Mouse (Mus musculus) mouse trophoblast stem cell (cell line): ENCODE measurements around the gene 4932438H23Rik.

Experiments used
- in situ Hi-C, 2 experiments: fragments of 300-500 bp; cut with MseI, MboI; formaldehyde crosslinking; loops; 2 replicates in 1 of 2; 3 replicates in 1 of 2; pipeline ENCODE4 v1.15.1; 2025

Gene 4932438H23Rik

DNA sequence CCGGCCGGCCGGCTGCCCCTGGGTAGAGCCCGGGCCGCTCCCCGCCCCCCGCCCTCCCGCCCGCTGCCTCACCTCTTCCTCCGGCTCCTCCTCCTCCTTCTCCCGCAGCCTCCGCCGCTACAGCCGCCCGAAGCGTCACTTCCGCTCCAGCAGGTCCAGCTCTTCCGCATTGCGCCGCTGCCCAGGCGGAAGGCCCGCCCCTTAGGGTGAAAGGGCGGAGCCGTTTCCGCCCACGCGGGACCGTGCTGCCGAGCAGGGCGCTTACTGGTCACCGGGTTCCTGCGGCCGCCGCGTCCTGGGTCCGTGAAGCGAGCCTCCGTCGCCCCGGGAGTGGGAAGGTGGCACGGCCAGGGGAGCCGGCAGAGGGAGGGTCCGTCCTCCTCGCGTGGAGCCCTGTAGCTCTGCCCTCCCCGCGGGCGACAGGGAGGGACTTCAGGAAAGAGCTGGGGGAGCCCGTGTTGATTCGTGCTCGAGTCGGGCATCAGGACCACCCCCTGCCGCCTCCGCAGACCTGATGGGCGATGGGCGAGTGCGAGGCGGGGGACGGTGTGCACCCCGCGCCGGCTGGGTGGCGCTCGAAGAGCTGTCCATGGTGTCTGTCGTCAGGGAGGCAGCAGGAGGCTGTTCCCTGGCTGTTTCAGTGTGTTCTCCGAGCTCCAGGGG, 83.8 kb downstream of the 4932438H23Rik start, which contains the start of gene Synj1:
TSS of gene Synj1 (minus strand) at position 288 of the 663 bp plus-strand sequence.
- in situ Hi-C loops, result no loop called here

DNA sequence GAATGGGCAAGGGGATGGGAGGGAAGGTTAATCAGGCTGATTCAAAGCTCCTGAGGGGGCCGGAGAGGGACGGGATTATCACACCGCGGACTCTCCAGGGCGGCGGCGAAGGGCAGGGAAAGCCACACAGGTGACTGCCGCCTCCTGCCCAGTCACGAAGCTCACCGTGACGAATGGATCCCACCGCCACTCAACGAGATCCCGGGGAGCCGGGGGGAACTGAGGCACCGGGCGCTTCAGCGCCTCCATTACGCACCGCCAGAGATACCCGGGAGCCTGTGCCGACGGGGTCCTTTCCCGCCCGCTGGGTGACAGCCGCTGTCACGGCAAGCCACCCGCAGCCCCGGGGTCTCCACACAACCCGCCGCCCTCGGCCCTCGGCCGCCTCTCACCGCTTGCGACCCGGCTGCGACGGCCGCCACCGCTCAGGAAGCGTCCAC, 84.3 kb downstream of the 4932438H23Rik start:
- in situ Hi-C loops, result no loop called here

DNA sequence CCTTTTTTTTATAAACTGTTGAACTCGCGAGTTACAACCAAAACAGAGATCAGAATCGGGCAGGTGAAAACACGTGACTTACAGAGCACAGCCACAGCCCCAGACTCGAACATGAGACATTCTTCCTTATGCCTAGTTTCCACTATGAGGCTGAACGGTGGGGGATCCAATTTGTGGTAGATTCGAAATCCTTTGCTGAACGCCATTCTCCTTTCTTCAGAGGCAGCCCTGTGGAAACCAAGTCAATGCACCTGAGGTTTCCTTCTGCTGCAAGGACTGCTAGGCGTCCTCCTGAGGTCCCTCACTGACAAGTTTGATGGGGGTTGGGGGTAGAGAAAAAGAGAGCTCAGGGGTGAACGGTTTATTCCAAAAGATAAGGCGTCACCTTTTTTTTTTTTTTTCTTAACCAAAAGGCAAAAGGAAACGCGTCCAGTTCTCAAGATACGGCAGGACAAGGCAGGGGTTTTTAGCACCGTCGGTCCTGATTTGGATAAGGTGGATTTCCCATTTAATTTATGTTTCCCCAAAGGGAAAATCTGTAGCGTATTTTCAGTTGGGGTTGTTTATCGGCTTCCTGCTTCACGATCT, 84.9 kb downstream of the 4932438H23Rik start:
- in situ Hi-C loops, result no loop called here

DNA sequence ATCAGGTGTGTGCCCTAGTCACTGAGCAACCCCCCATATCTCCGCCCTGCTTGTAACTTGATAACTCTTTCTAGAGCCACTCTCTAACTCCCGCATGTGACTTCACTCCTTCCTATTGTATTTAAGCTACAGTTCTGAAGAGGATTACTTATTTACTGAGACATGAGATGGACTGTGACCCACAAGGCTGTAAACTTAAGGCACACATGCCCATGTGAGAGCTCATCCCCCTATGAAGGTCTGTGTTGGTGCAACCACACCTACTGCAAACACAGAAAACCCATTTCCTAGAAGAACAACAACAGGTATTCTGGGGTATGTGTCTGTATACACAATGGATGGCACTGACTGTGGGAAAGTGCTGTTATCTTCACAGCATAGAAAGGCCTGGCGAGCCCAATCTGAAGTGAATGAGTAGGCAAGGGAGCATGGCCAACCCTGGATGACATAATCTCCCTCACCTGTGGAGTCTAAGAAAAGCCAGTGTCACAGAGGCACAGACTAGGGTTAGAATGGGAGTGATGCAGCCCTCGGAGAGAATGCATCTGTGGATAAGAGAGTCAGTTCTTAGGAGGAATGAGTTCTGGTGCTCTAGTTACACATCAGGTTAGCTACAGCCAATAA, 89.9 kb downstream of the 4932438H23Rik start:
- in situ Hi-C loops, result no loop called here
